14 mouse cellular contexts compared by ENCODE assay signal in the genomic region with DNA sequence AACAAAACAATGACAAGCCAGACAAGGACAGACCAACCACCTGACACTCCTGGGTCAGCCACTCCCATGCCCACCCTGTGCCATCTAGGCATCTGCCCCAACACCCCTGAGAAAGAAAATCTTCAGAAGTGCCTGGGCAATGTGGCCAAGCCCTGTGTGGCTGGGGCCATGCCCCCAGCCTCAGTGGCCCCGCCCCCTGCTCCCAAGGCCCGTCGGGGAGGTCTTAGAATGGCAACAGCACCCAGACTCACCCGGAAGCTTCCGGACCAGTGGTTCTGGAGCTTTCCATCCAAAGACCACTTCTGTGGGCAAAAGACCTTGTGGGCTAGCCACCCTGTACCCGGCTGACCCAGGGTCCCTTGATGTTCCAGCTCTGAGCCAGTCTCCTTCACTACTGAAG. TPM values are rescaled to one million over a fixed set of nuclear protein-coding genes. Genes with fewer than 3 reads are reported as not detected.
"Had no signal": no experiment of that assay in that cellular context is flagged by ENCODE, and none has a peak within 500 bp of the region (broad histone marks: within the 10 kb centered on the region; RNA-seq: fewer than 3 reads in every experiment).

No protein-coding gene starts in this region.

- H3K27me3 ChIP-seq: limb, embryonic 13.5 days; midbrain, embryonic 12.5 days; stomach, embryonic 15.5 days had no signal

- H3K36me3 ChIP-seq: limb, embryonic 13.5 days; midbrain, embryonic 12.5 days; stomach, embryonic 15.5 days had no signal

- H3K4me3 ChIP-seq: layer of hippocampus, adult 2 months; limb, embryonic 13.5 days; megakaryocyte, embryonic 14.5 days; midbrain, embryonic 12.5 days; stomach, embryonic 15.5 days had no signal

- ATAC-seq: lung, postnatal 0 days had no signal

- DNase-seq: kidney, adult 8-10 months; lung, adult 18-20 months; lung, postnatal 4 days; right cerebral cortex, postnatal 14 days; thymus, postnatal 36 days had no signal

- H3K27ac ChIP-seq: kidney, postnatal 0 days; layer of hippocampus, adult 2 months; limb, embryonic 13.5 days; liver, embryonic 14.5 days; midbrain, embryonic 12.5 days; stomach, embryonic 15.5 days had no signal

- H3K9ac ChIP-seq: limb, embryonic 13.5 days; liver, embryonic 14.5 days; midbrain, embryonic 12.5 days; stomach, embryonic 15.5 days had no signal

- H3K9me3 ChIP-seq: limb, embryonic 13.5 days; megakaryocyte, embryonic 14.5 days; midbrain, embryonic 12.5 days; stomach, embryonic 15.5 days had no signal

- H3K4me2 ChIP-seq: limb, embryonic 13.5 days; midbrain, embryonic 12.5 days; stomach, embryonic 15.5 days had no signal

RNA-seq across cellular contexts. Expression of gene Cpne5, which starts 35.4 kb away (rescaled TPM):
- total RNA-seq: liver, adult 2 months had no signal
- polyA plus RNA-seq: liver, adult 2 months had no signal
